Mouse (Mus musculus) urinary bladder, postnatal 4 days (tissue): ENCODE data around the gene Nfia.

Experiments
- DNase-seq, 2 experiments: peaks; one replicate each; pipeline ENCODE4 v3.0.0; 2021 to 2022; ENCODE audit warnings: low spot score in 2 of 2

The Nfia gene

DNA sequence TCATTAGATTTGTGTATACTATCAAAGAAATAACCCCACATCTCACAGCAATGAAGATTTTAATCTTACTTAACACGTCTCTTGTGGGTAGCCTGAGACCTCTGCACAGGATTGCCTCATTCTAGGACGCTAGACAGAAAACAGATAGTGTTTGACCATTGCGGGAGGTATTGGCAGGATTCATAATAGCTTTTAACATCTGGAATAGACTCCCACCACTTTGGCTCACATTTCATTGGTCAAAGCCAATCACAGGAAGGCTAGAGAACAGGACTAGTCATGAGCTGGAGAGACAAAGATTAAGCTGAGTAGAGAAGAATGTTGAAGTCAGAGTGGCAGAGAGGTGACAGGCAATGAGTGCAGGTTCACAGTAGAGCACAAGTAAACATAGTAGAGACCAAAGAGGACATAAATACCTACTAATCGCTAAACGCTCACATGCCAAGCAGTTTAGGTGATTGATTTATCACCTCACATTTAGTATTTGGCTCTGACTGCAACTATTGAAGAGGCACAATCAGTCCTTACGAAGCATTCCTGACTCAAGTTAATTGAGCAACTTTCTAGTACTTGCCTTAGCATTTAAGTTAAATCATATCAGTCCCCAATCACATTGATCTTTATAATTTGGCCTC is 348.3 kb downstream of the Nfia start:
- DNase-seq: no peak

DNA sequence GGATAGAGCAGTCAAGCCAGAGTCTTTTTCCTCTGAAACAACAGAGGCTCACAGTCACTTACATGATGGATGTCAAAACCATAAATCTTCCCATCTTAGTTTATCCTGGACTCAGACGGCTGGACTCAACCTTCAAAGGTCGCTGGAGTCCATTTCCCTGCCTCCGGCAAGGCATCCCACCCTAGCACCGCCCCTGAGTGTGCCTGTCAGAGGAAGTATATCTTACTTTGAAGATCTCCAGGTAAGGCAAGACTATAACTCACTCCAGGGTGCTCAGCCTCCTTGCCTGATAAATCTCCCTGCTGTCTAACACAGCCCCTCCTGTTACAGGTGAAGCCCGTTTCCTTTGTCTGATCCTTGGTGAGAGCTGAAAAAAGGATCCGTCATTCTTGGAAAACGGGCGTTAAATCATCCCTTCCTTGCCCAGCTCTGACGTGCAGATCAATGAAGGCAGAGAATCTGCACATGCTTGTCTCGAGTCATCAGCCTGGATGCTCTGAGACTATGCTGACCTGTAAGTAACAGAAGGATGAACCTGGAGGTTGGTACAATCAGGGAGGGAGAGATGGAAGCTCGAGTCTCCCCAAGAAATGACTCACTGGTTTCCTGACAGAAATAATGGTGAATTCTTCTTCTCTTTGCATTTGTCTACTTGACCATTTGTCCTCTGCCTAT is 353.6 kb downstream of the Nfia start:
- no peak for DNase-seq

DNA sequence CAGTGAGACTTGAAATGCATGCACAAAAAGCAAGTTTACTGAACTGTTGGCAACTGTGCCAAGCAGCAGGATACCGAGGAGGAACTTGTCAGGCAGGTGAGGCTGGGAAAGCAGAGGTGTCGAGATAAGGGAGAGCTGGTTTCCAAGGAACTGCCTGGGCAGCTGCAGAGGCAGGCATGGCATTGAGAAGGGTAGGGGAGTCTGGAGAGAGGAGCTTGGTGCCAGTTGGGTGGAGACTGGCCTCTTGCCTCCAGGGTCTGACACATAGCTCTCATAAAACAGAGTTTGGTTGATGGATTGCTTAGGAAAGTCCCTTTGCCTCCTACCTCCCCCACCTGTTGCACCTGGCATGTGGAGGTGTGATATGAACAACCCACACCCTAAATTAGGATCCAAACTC is 358.3 kb downstream of the Nfia start:
- no peak for DNase-seq

DNA sequence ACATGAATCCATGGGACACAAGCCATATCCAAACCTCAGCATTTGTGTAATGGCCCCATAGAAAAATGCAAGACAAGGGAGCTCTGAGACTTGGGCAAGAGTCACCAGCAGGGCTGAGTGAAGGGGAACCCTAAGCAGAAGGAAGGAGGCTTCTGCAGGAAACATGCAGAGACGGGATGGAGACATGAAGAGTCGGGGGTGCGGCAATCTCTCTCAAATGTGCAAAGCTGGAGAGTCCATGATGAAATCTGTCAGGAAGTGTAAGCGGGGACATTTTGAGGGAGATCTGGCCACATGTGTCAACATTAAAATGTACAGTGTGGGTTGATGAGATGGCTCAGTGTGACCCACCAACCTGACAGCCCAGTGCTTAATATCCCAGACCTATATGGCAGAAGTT is 361.5 kb downstream of the Nfia start:
- DNase-seq: no peak

DNA sequence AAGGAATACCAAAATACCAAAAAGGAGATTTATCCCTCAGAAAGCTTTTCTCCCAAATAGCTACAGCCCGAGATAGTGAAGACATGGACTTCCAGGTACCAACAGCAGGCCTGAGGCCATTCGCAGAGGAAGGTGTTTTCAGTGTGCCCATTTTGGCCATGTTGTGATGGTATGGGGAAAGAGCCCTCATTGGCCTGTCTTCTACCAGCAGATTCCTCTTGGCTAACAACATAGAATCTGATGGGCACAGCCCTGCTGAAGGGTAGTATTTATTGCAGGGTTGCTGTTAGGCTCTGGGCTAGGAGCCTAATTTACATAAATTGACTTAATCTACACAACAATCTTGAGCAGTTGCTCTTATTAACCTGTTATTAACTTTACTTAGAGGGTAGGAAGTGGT is 363.5 kb downstream of the Nfia start:
- DNase-seq: no peak

DNA sequence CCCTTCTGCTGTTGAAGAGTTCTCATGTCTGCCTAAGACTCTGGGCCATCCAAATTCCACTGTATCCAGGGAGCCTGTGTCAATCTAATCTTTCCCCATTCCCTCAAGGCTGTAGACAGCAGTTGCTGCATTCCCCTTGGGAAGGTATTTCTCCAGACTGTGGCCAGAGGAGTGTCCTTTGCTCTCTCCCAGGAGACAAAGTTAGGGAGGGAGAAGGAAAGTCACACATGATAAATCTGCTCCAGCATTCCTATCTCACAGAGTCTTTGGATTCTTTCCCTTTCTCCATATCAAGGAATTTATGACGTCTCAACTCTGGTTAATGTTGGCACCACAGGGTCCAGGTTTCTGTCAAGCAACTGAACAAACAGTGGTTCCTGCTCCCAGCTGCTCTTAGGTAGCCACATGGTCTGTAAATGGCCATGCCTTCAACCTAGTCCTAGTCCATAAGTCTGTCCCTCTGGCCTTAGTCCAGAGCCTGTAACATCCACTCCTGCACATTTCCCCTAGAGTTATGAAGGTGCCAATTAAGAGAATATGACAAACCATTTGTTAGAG is 370.4 kb downstream of the Nfia start:
- DNase-seq: no peak

DNA sequence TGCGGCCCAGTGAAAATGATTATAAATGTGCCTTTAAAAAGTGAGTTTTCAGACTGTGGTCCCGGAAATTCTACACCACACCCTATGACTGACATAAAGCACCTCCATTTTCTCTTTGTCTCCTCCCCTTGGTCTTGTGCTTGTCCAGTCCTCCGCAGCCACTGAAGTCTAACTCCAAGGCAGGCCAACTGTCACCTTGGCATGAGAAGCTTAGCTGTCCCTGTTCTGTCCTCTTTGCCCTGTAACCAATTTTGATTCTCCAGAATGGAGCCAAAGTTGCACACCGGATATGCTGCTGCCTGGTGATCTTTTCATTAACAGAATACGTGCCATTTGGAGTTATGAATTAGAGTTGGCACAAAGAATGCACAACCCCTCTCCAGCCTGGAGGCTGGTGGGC is 378.0 kb downstream of the Nfia start:
- no peak for DNase-seq

DNA sequence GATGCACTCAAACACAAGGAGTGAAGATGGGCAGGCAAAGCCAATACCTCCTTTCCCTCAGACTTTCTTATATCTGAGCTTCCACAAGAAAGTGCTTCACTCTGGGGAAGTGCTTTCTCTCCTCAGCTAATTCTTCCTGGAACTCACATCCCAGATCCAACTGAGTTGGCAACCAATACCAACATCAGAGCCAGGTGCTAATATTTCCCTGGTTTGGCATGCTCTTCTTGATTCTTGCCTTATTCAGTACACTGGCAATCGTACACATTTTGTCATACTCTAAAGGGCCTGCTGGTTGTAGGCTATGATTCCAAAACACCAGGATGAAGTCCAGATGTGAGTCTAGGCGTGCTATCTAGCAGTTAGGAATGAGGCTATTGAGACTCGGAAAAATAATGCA is 385.4 kb downstream of the Nfia start:
- no peak for DNase-seq

DNA sequence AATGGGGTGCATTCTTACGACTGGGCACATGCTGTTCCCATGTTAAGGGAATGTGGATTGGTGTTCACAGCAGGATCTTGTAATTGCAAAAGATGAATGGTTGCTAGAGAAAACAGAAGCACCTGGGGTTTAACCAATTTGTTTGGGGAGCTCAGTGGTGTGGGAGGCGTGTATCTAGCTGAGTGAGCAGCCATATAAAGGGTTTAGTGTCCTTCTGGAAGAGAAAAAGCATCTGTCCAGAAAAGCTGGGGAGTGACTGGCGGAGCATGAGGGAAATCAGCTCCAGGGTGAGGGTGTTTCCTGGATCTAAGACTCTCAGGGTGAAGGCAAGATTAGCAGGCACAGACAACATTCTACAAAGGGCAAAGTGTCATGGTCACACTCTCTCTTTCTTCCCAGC is 393.8 kb downstream of the Nfia start:
- no peak for DNase-seq
